Mouse (Mus musculus) liver, embryonic 12.5 days (tissue): ENCODE data around the gene Mfsd4b3. TPM values are rescaled to one million over a fixed set of nuclear protein-coding genes. Genes with fewer than 3 reads are reported as not detected.
"Not testable (repeated sequence)": the region's sequence is repeated elsewhere in the genome, so short reads cannot be mapped to it uniquely, and the experiment has no call there.

Experiments
- ATAC-seq: fragments of 200-750 bp; cut with Nextera tagmentation; 2 replicates; pipeline ENCODE4 v1.8.0; 2017; ENCODE audit warnings: moderate number of reproducible peaks, mild to moderate bottlenecking, moderate library complexity
- H3K27ac ChIP-seq: fragments of 300-500 bp; sonication (generic); 2 replicates; pipeline ENCODE4 v1.5.1; 2016; ENCODE audit warnings: mild to moderate bottlenecking
- H3K27me3 ChIP-seq: fragments of 300-500 bp; sonication (generic); replicated peaks from 2 replicates; pipeline ENCODE4 v1.6.1; 2016; ENCODE audit warnings: mild to moderate bottlenecking, moderate library complexity
- H3K36me3 ChIP-seq: fragments of 300-500 bp; sonication (generic); 2 replicates; pipeline ENCODE4 v1.6.1; 2016; ENCODE audit warnings: mild to moderate bottlenecking, moderate library complexity
- H3K4me1 ChIP-seq: fragments of 300-500 bp; sonication (generic); 2 replicates; pipeline ENCODE4 v1.6.1; 2016
- H3K4me2 ChIP-seq: fragments of 300-500 bp; sonication (generic); 2 replicates; pipeline ENCODE4 v1.6.1; 2016; ENCODE audit warnings: mild to moderate bottlenecking, moderate library complexity
- H3K4me3 ChIP-seq: fragments of 300-500 bp; sonication (generic); 2 replicates; pipeline ENCODE4 v1.5.1; 2016; ENCODE audit warnings: mild to moderate bottlenecking, moderate library complexity
- H3K9ac ChIP-seq: fragments of 300-500 bp; sonication (generic); 2 replicates; pipeline ENCODE4 v1.6.1; 2016; ENCODE audit warnings: mild to moderate bottlenecking, moderate library complexity
- H3K9me3 ChIP-seq: fragments of 300-500 bp; sonication (generic); replicated peaks from 2 replicates; pipeline ENCODE4 v1.6.1; 2016; ENCODE audit warnings: mild to moderate bottlenecking, moderate library complexity
- WGBS: fragments of 180-500 bp; shearing (Covaris S2); methylation state at CpG from one replicate; pipeline ENCODE4 v1.1.7; 2016; ENCODE audit not compliant: insufficient replicate concordance; 5-methylcytosine and 5-hydroxymethylcytosine counted together
- polyA plus RNA-seq: library from polyadenylated mRNA; unstranded; fragments of >200 nt; fragmentation: Nextera tagmentation; extraction: Ambion mirVana; gene quantifications from 2 replicates; pipeline ENCODE4 v1.2.1, GENCODE M21; 2016

The Mfsd4b3 gene
- polyA plus RNA-seq, 1 experiment from 2014 or later: 1.1 TPM

DNA sequence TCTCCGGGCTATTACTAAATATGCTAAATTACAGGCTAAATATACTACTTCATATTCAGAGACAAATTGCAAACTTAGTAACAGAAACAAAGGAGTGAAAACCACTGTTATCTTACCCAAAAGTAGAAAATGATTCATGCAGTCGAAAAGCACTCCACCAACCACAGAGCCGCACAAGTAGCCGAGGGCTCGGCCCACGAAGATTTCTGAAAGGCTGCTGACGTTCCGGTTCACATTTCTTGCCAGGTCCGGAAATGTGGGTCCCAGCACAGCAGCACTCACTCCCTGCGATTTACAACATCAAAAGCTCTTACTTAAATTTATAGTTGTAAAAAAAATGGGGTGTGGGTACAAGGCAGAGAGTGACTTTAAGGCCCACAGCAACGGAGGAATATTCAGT, 15.0 kb upstream of the Mfsd4b3 start:
- H3K4me1 ChIP-seq: no peaks in the 10 kb centered on the region
- H3K27me3 ChIP-seq: no peaks in the 10 kb centered on the region
- no peak overlapping the region for H3K9ac ChIP-seq
- H3K36me3 ChIP-seq: no peaks in the 10 kb centered on the region
- peaks cover 9% of the 10 kb centered on the region; the same call in 1 of the 2 replicates for H3K9me3 ChIP-seq
- ATAC-seq: no peak
- H3K27ac ChIP-seq: no peak overlapping the region
- 63% methylated on average over 11 of the region's 11 CpGs for WGBS
- no peak overlapping the region for H3K4me2 ChIP-seq
- H3K4me3 ChIP-seq: no peak overlapping the region

DNA sequence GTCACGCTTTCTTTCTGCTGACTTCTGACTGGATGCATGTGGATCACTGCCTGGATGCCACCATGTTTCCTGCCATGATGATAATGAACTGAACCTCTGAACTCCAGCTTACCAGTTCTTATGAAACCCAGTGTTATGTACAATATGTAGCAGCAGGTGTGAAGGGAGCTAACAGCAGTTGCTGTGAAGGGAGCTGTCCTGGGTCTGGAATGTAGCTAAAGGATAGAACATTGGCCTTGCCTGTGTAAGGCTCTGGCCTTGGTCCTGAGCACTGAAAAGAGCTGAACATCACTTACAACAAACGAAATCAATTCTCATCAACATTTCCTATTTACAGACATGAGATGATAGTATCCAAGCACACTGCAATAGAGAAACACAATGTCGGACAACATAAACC, 7.6 kb upstream of the Mfsd4b3 start:
- no peak for ATAC-seq
- 62% methylated on average over 3 of the region's 3 CpGs for WGBS
- Histone ChIP-seq H3K4me1 (no peaks in the 10 kb centered on the region), H3K27me3 (no peaks in the 10 kb centered on the region), H3K36me3 (no peaks in the 10 kb centered on the region), H3K27ac (no peak overlapping the region), H3K9ac (no peak overlapping the region), H3K4me3 (no peak overlapping the region), H3K4me2 (no peak overlapping the region), H3K9me3 (no peaks in the 10 kb centered on the region)

DNA sequence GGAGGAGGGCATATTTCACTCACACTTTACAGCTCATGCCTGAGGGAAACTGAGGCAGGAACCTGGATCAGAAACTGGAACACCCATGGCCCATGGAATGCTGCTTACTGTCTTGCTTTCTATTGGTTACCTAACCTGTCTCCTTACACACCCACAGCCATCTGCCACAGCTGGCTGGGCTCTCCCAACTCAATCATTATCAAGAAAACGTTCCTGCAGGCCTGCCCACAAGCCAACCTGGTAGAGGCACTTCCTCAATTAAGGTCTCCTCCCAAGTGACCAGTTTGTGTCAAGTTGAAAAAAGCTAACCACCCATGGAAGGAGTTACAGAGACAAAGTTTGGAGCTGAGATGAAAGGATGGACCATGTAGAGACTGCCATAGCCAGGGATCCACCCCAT, 2.0 kb upstream of the Mfsd4b3 start:
- Histone ChIP-seq H3K4me3 (no peak overlapping the region), H3K4me2 (no peak overlapping the region), H3K36me3 (no peaks in the 10 kb centered on the region), H3K9ac (no peak overlapping the region), H3K4me1 (peaks cover 19% of the 10 kb centered on the region), H3K27me3 (no peaks in the 10 kb centered on the region; the same call in 1 of the 2 replicates), H3K9me3 (no peaks in the 10 kb centered on the region), H3K27ac (no peak overlapping the region)
- WGBS: 15% methylated on average over 1 of the region's 1 CpGs
- no peak for ATAC-seq

DNA sequence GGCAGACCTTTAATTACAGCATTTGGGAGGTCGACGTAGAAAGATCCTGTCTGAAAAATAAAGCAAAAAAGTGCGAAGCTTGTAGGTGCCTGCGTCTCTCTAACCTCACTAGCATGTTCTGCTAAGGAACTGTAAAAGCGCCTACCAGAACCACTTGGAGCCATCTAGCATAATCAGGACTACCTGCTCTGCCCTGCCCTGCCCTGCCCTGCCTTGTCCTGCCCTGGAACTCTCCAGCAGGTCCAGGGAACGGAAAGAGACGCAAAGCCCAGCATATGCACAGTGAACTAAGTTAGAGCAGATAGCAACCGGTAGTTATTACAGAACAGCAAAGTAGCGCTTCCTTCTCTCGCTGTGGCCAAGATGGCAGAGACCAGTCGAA, 479 bp upstream of the Mfsd4b3 start:
- ATAC-seq: peak; percentile 49
- H3K4me3 ChIP-seq: peak overlapping the region; percentile 61
- no peaks in the 10 kb centered on the region for H3K9me3 ChIP-seq
- H3K9ac ChIP-seq: no peak overlapping the region
- WGBS: 40% methylated on average over 11 of the region's 11 CpGs
- no peaks in the 10 kb centered on the region for H3K36me3 ChIP-seq
- peaks cover 19% of the 10 kb centered on the region for H3K4me1 ChIP-seq
- H3K4me2 ChIP-seq: peak overlapping the region; percentile 93
- no peak overlapping the region for H3K27ac ChIP-seq
- no peaks in the 10 kb centered on the region; the same call in 1 of the 2 replicates for H3K27me3 ChIP-seq

DNA sequence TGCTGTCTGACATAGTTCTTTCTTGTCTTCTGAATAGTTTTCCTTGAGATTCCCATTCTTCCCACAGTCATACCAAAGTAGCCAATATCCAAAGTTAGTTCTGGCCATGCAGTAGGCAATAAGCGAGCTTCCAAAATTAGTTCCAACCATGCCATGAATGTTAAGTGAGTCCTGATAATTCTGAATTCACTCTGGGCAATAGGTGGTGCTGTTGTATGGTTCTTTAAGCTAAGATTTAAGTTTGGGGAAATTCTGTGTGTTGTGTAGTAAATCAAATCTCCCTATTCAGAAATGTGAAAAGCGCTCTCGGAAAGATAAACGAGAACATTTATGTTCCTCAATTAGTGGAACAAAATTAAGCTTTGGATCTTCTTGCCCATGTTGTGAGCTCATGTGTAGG, 1.7 kb downstream of the Mfsd4b3 start:
- Histone ChIP-seq H3K36me3 (no peaks in the 10 kb centered on the region), H3K4me2 (no peak overlapping the region), H3K4me1 (peaks cover 19% of the 10 kb centered on the region), H3K9ac (no peak overlapping the region), H3K4me3 (no peak overlapping the region), H3K27me3 (no peaks in the 10 kb centered on the region; the same call in 1 of the 2 replicates), H3K9me3 (no peaks in the 10 kb centered on the region), H3K27ac (no peak overlapping the region)
- ATAC-seq: no peak
- 66% methylated on average over 4 of the region's 4 CpGs for WGBS

DNA sequence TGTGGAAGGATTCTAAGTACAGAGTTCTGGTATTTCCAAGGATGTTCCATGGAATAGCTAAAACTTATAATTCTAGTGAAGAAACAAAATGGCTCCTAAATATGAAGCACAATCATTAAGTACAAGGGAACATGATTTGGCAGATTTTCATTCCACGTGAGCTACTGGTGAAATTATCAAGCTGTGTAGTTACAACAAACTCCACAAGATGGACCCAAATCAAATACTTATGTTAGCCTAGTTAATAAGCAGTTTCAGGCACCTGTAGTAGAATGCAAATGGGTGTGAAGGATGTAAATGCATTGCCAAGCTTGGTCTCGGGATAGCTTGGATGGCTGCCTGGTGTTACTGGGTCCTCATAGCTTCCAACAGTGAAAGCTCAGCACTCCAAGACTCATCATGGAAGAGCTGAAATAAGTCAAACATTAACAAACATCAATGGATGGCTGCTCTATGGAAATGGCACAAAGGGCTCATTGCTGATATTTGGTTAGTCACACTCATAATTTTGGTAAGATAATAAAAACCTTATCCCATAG, 3.5 kb downstream of the Mfsd4b3 start:
- ATAC-seq: no peak
- no peak overlapping the region for H3K27ac ChIP-seq
- no peaks in the 10 kb centered on the region; the same call in 1 of the 2 replicates for H3K27me3 ChIP-seq
- no peak overlapping the region for H3K9ac ChIP-seq
- H3K9me3 ChIP-seq: no peaks in the 10 kb centered on the region
- H3K4me3 ChIP-seq: no peak overlapping the region
- H3K36me3 ChIP-seq: no peaks in the 10 kb centered on the region
- no peak overlapping the region for H3K4me2 ChIP-seq
- 53% methylated on average over 2 of the region's 2 CpGs for WGBS
- peaks cover 19% of the 10 kb centered on the region for H3K4me1 ChIP-seq

DNA sequence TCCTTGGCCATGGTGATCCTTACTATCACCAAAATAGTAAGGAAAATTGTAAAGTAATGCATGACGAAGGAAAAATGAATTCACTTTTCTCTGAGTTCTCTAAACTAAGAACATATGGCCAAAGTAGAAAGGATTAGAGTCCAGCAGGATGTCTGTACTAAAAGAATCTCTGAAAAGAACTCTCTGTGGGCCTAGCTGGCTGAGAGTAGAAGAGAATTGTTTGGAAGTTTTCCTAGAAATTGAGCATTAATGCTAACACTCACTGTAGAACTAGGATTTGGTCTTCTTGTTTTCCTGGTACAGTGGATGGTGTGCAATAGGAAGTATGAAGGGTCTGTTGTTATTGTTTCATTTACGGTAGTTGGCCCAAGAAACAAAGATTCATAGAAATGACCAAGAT, 4.8 kb downstream of the Mfsd4b3 start:
- ATAC-seq: no peak
- Histone ChIP-seq H3K36me3 (no peaks in the 10 kb centered on the region), H3K9ac (no peak overlapping the region), H3K9me3 (no peaks in the 10 kb centered on the region), H3K27me3 (no peaks in the 10 kb centered on the region; the same call in 1 of the 2 replicates), H3K27ac (no peak overlapping the region), H3K4me2 (no peak overlapping the region), H3K4me3 (no peak overlapping the region), H3K4me1 (peaks cover 13% of the 10 kb centered on the region)
- WGBS: 66% methylated on average over 2 of the region's 2 CpGs

DNA sequence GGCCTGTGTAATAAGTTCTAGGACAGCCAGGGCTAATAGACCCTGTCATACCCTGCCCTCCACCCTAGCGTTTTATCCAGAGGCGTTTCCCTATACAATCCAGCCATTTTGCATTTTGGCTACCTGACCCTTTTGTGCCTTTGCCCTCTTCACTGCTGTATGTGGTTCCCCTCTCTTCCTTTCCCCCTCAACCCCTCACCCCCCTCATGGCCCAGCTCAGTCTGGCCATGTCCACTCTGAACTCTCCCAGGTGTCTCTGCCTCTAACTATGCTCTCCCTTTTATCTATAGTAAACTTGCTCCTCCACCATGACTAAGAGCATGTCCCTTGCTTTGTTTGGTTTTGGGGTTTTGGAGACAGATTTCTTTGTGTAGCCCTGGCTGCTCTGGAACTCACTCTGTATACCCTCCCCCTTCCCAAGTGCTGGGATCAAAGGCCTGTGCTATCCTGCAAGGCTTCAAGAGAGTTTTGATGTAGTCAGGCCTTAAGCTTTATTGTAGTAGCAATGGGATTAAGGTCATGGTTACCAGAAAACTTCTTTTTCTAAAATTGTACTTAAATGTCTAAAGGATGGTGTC, 10.5 kb downstream of the Mfsd4b3 start:
- ATAC-seq: no peak
- Histone ChIP-seq H3K9ac (no peak overlapping the region), H3K9me3 (no peaks in the 10 kb centered on the region), H3K36me3 (no peaks in the 10 kb centered on the region), H3K4me3 (no peak overlapping the region), H3K27me3 (no peaks in the 10 kb centered on the region), H3K4me1 (no peaks in the 10 kb centered on the region), H3K27ac (no peak overlapping the region), H3K4me2 (no peak overlapping the region)
- WGBS: 79% methylated on average over 2 of the region's 2 CpGs

DNA sequence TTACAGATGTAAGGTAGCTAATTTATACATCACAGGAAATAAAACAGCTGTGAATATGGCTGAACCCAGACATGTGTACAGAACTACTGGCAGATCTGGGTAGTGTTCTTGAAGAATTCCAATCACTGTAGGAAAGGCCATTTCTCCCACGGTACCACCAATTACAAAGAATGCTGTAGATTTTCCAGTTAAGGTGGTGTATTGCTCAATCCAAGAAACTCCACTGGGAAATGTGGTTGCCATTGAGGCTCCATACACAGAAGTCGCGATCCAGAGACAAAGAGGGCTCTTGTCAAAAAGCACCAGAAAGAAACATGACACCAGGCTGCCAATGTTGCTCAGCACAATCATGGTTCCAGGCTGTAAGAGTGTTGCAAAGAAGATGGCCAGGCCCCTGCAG, 12.8 kb downstream of the Mfsd4b3 start:
- not testable (repeated sequence) for H3K9ac ChIP-seq, H3K27me3 ChIP-seq, ATAC-seq, H3K4me3 ChIP-seq, H3K36me3 ChIP-seq, H3K9me3 ChIP-seq, H3K4me2 ChIP-seq, H3K4me1 ChIP-seq, H3K27ac ChIP-seq
- 79% methylated on average over 3 of the region's 3 CpGs for WGBS

DNA sequence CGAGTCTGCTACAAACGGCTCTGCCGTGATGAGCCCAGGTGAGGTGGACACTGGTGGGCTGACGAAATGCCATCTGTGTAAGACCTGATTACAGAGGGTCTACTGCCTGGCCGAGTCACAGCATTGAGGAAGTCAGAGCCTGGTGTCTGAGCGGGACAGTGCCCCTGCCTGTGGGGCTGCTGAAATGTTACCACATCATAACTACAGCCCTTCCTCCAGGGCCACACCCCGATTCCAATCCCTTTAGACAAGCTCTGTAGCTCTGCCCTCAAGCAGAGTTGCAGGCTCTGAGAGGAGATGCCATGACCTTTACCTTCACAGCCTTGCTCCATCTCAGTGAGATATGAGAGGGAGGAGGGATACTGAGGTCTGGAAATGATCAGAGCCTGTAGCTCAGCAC, 23.4 kb downstream of the Mfsd4b3 start:
- Histone ChIP-seq H3K27me3 (0 out of 2 replicates have a peak, but pooled peaks cover 12% of the 10 kb centered on the region), H3K27ac (no peak overlapping the region), H3K4me3 (no peak overlapping the region), H3K36me3 (no peaks in the 10 kb centered on the region), H3K9me3 (no peaks in the 10 kb centered on the region), H3K4me2 (no peak overlapping the region), H3K4me1 (no peaks in the 10 kb centered on the region), H3K9ac (no peak overlapping the region)
- ATAC-seq: no peak
- 50% methylated on average over 7 of the region's 7 CpGs for WGBS

DNA sequence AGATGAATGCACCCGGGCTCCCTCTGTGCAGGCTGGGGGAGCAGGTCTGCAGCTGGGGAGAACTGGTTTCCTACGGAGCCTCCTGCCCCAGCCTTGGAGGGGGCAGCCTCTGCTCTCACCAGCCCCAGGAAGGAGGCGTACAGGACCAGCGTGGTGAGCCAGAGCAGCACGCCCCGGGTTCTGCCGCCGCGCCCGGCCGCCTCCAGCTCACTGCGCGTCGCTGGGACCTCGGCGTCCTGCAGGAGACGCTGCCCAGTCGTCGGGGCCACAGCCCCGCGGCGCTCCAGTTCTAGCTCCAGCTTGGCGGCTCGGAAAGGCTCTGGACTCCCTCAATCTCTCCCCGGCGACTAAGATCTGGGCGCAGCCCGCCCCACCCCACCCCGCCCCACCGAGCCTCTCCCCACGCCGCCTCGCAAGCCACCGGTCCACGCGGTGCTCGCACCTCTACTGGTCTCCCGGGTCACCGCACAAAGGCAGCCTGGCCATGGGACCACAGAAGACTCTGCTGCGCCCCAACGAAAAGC, 33.3 kb downstream of the Mfsd4b3 start, which contains the start of gene Mfsd4b2:
Gene Mfsd4b2 (minus strand): TSS at position 308 of the 524 bp plus-strand sequence.
- Histone ChIP-seq H3K9me3 (no peaks in the 10 kb centered on the region), H3K9ac (peak within 1 kb of the TSS; percentile 43; the same call in 1 of the 2 replicates), H3K27ac (no peak within 1 kb of the TSS), H3K4me3 (peak within 1 kb of the TSS; percentile 39), H3K36me3 (no peaks in the 10 kb centered on the region), H3K4me1 (peaks cover 7% of the 10 kb centered on the region), H3K4me2 (peak within 1 kb of the TSS; percentile 63), H3K27me3 (peaks cover 45% of the 10 kb centered on the region)
- WGBS: 2% methylated on average over 38 of the region's 41 CpGs
- 0 out of 2 replicates have a peak, but pooled peaks have one; percentile 27 for ATAC-seq

DNA sequence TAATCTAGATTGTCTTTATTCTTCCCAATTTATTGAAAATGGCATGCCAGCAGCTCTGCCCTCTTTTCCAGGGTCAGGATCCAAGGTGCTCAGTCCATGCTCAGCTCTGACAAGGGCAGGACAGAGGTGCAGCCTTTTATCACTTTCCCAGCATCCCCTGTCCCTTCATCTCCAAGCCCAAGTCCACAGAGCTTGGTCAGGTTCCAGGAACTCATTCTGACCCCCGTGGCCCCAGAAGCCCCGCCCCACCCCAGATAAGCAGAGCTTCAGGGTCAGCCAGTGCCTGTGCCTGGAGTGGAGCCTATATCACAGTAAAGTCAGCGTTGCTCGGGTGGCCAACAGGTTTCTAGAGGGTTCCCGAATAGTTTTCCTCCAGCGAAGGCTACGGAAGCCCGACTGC, 35.4 kb downstream of the Mfsd4b3 start:
- H3K9me3 ChIP-seq, H3K4me2 ChIP-seq, H3K4me3 ChIP-seq, H3K36me3 ChIP-seq, H3K9ac ChIP-seq, H3K4me1 ChIP-seq, H3K27ac ChIP-seq: not testable (repeated sequence)
- peaks cover 46% of the 10 kb centered on the region for H3K27me3 ChIP-seq
- WGBS: 45% methylated on average over 8 of the region's 8 CpGs
- peak; percentile 76 for ATAC-seq
